Mouse (Mus musculus) MEL (cell line): ENCODE measurements around the gene Jmjd1c. TPM values are rescaled to one million over a fixed set of nuclear protein-coding genes. Genes with fewer than 3 reads are reported as not detected.

Experiments used
- DNase-seq: peaks from one replicate; pipeline ENCODE4 v3.0.0; 2011; ENCODE audit warnings: low read depth, low spot score
- H3K27ac ChIP-seq: 2 replicates; pipeline ENCODE4 v1.5.1; 2012; ENCODE audit warnings: low read depth, mild to moderate bottlenecking, control low read depth, low read length, moderate library complexity; ENCODE audit not compliant: control insufficient read depth
- H3K27me3 ChIP-seq, 2 experiments: fragments of 150-350 bp in 1 of 2; sonication (generic) in 1 of 2; 2 replicates each; pipeline ENCODE4 v1.6.1; 2012; ENCODE audit warnings: low read length in 2 of 2, mild to moderate bottlenecking in 2 of 2, improper control_type of control experiment in 1 of 2, moderate library complexity in 1 of 2; ENCODE audit not compliant: insufficient read depth in 2 of 2, control insufficient read depth in 1 of 2
- H3K36me3 ChIP-seq, 2 experiments: 2 replicates each; pipeline ENCODE4 v1.6.1; 2012 to 2014; ENCODE audit warnings: low read length in 2 of 2, improper control_type of control experiment in 1 of 2, inconsistent platforms in 1 of 2, mild to moderate bottlenecking in 1 of 2; ENCODE audit not compliant: insufficient read depth in 2 of 2, control insufficient read depth in 1 of 2
- H3K4me1 ChIP-seq, 2 experiments: fragments of 150-350 bp in 1 of 2; sonication (generic) in 1 of 2; 2 replicates each; pipeline ENCODE4 v1.6.1; 2012; ENCODE audit warnings: low read length in 2 of 2, improper control_type of control experiment in 1 of 2, mild to moderate bottlenecking in 1 of 2; ENCODE audit not compliant: insufficient read depth in 2 of 2, control insufficient read depth in 1 of 2
- H3K4me3 ChIP-seq, 2 experiments: fragments of 150-350 bp in 1 of 2; sonication (generic) in 1 of 2; 2 replicates each; pipeline ENCODE4 v1.5.1; 2012; ENCODE audit warnings: low read depth in 2 of 2, low read length in 2 of 2, mild to moderate bottlenecking in 2 of 2, moderate library complexity in 2 of 2, control low read depth in 1 of 2, improper control_type of control experiment in 1 of 2; ENCODE audit not compliant: control insufficient read depth in 1 of 2, insufficient read depth in 1 of 2
- H3K79me2 ChIP-seq: 2 replicates; pipeline ENCODE4 v1.6.1; 2012; ENCODE audit warnings: mild to moderate bottlenecking, low read length, moderate library complexity; ENCODE audit not compliant: control insufficient read depth, poor library complexity, insufficient read depth
- H3K9ac ChIP-seq: 2 replicates; pipeline ENCODE4 v1.6.1; 2012; ENCODE audit warnings: low read depth, mild to moderate bottlenecking, control low read depth, low read length, moderate library complexity; ENCODE audit not compliant: control insufficient read depth, poor library complexity, severe bottlenecking
- H3K9me3 ChIP-seq: fragments of 150-350 bp; sonication (generic); replicated peaks from 2 replicates; pipeline ENCODE4 v1.6.1; 2012; ENCODE audit warnings: mild to moderate bottlenecking, low read length, improper control_type of control experiment, moderate library complexity; ENCODE audit not compliant: insufficient read depth
- BHLHE40 ChIP-seq: IDR thresholded peaks from 2 replicates; pipeline ENCODE4 v1.6.1; 2012; ENCODE audit warnings: low read depth, mild to moderate bottlenecking, inconsistent platforms, low read length, improper control_type of control experiment, borderline replicate concordance
- CHD1 ChIP-seq: IDR thresholded peaks from 2 replicates; pipeline ENCODE4 v1.6.1; 2012; ENCODE audit warnings: low read depth, mild to moderate bottlenecking, inconsistent platforms, low read length, improper control_type of control experiment
- CHD2 ChIP-seq: IDR thresholded peaks from 2 replicates; pipeline ENCODE4 v1.6.1; 2011; ENCODE audit warnings: low read length, improper control_type of control experiment
- CTCF ChIP-seq, 3 experiments: IDR thresholded peaks in 2 of 3; conservative IDR thresholded peaks in 1 of 3; 2 replicates each; pipeline ENCODE4 v1.5.1; 2011 to 2012; ENCODE audit warnings: low read length in 3 of 3, low read depth in 2 of 3, mild to moderate bottlenecking in 2 of 3, improper control_type of control experiment in 1 of 3, inconsistent platforms in 1 of 3, mixed read lengths in 1 of 3, moderate library complexity in 1 of 3; ENCODE audit not compliant: control insufficient read depth in 1 of 3, insufficient read depth in 1 of 3, poor library complexity in 1 of 3, severe bottlenecking in 1 of 3
- ELF1 ChIP-seq: IDR thresholded peaks from 2 replicates; pipeline ENCODE4 v1.6.1; 2014; ENCODE audit warnings: low read depth, mild to moderate bottlenecking, inconsistent platforms, low read length, improper control_type of control experiment, moderate library complexity
- GABPA ChIP-seq: IDR thresholded peaks from 2 replicates; pipeline ENCODE4 v1.6.1; 2012; ENCODE audit warnings: low read depth, mild to moderate bottlenecking, inconsistent platforms, low read length, improper control_type of control experiment, moderate library complexity
- GATA1 ChIP-seq: IDR thresholded peaks from 2 replicates; pipeline ENCODE4 v1.6.1; 2011; ENCODE audit warnings: low read depth, low read length, improper control_type of control experiment
- HCFC1 ChIP-seq: IDR thresholded peaks from 2 replicates; pipeline ENCODE4 v1.6.1; 2012; ENCODE audit warnings: low read depth, mild to moderate bottlenecking, inconsistent platforms, low read length, improper control_type of control experiment, moderate library complexity
- JUND ChIP-seq: IDR thresholded peaks from 2 replicates; pipeline ENCODE4 v1.6.1; 2011; ENCODE audit warnings: low read depth, mild to moderate bottlenecking, improper control_type of control experiment, low read length
- KAT2A ChIP-seq: conservative IDR thresholded peaks from 2 replicates; pipeline ENCODE4 v1.6.1; 2012; ENCODE audit warnings: low read depth, low read length, improper control_type of control experiment, inconsistent platforms
- MAFK ChIP-seq: IDR thresholded peaks from 2 replicates; pipeline ENCODE4 v1.6.1; 2011; ENCODE audit warnings: low read depth, mild to moderate bottlenecking, low read length, improper control_type of control experiment, borderline replicate concordance
- MAZ ChIP-seq: IDR thresholded peaks from 2 replicates; pipeline ENCODE4 v1.6.1; 2012; ENCODE audit warnings: low read depth, mild to moderate bottlenecking, inconsistent platforms, low read length, improper control_type of control experiment
- NELFE ChIP-seq: IDR thresholded peaks from 2 replicates; pipeline ENCODE4 v1.6.1; 2011; ENCODE audit warnings: low read depth, low read length, improper control_type of control experiment
- NRF1 ChIP-seq: IDR thresholded peaks from 2 replicates; pipeline ENCODE4 v1.6.1; 2014; ENCODE audit warnings: low read depth, mild to moderate bottlenecking, inconsistent platforms, low read length, improper control_type of control experiment, moderate library complexity; ENCODE audit not compliant: poor library complexity, insufficient read depth, severe bottlenecking
- POLR2AphosphoS2 ChIP-seq: IDR thresholded peaks from 2 replicates; pipeline ENCODE4 v1.6.1; 2011; ENCODE audit warnings: low read length, improper control_type of control experiment
- RAD21 ChIP-seq: IDR thresholded peaks from 2 replicates; pipeline ENCODE4 v1.6.1; 2011; ENCODE audit warnings: mild to moderate bottlenecking, low read depth, low read length, improper control_type of control experiment
- SMC3 ChIP-seq: IDR thresholded peaks from 2 replicates; pipeline ENCODE4 v1.6.1; 2011; ENCODE audit warnings: low read depth, low read length, improper control_type of control experiment
- TCF12 ChIP-seq: IDR thresholded peaks from 2 replicates; pipeline ENCODE4 v1.6.1; 2014; ENCODE audit warnings: low read depth, mild to moderate bottlenecking, inconsistent platforms, low read length, improper control_type of control experiment, moderate library complexity
- UBTF ChIP-seq: IDR thresholded peaks from 2 replicates; pipeline ENCODE4 v1.6.1; 2012; ENCODE audit warnings: low read depth, mild to moderate bottlenecking, inconsistent platforms, low read length, improper control_type of control experiment, moderate library complexity, borderline replicate concordance; ENCODE audit not compliant: insufficient read depth
- USF1 ChIP-seq: IDR thresholded peaks from 2 replicates; pipeline ENCODE4 v1.6.1; 2014; ENCODE audit warnings: low read depth, mild to moderate bottlenecking, inconsistent platforms, low read length, improper control_type of control experiment, moderate library complexity
- USF2 ChIP-seq, 2 experiments: IDR thresholded peaks; 2 replicates each; pipeline ENCODE4 v1.6.1; 2011 to 2012; ENCODE audit warnings: improper control_type of control experiment in 2 of 2, low read length in 2 of 2, borderline replicate concordance in 1 of 2, inconsistent platforms in 1 of 2, low read depth in 1 of 2, mild to moderate bottlenecking in 1 of 2; ENCODE audit not compliant: insufficient read depth in 1 of 2
- ZC3H11A ChIP-seq: IDR thresholded peaks from 2 replicates; pipeline ENCODE4 v1.6.1; 2012; ENCODE audit warnings: low read depth, mild to moderate bottlenecking, inconsistent platforms, low read length, improper control_type of control experiment
- ZKSCAN1 ChIP-seq: IDR thresholded peaks from 2 replicates; pipeline ENCODE4 v1.6.1; 2012; ENCODE audit warnings: low read depth, mild to moderate bottlenecking, inconsistent platforms, low read length, improper control_type of control experiment, moderate library complexity
- polyA plus RNA-seq, 2 experiments: library from polyadenylated mRNA; stranded (reverse) in 1 of 2; unstranded in 1 of 2; fragments of >175 nt in 1 of 2; fragments of >200 nt in 1 of 2; gene quantifications; 2 replicates each; pipeline versions ENCODE4 v1.2.1 to v1.2.4; 2012; ENCODE audit warnings: low replicate concordance in 2 of 2, low read depth in 1 of 2; ENCODE audit not compliant: insufficient read length in 2 of 2, insufficient read depth in 1 of 2, missing spikeins in 1 of 2
- total RNA-seq: library from RNA; depleted of rRNA; stranded (reverse); fragments of 300-350 nt; gene quantifications from 2 replicates; pipeline ENCODE4 v1.2.3, GENCODE M21; 2012

The Jmjd1c gene
- total and polyA plus RNA-seq, 3 experiments, result 10.6 to 62.3 (median 15.2) TPM

DNA sequence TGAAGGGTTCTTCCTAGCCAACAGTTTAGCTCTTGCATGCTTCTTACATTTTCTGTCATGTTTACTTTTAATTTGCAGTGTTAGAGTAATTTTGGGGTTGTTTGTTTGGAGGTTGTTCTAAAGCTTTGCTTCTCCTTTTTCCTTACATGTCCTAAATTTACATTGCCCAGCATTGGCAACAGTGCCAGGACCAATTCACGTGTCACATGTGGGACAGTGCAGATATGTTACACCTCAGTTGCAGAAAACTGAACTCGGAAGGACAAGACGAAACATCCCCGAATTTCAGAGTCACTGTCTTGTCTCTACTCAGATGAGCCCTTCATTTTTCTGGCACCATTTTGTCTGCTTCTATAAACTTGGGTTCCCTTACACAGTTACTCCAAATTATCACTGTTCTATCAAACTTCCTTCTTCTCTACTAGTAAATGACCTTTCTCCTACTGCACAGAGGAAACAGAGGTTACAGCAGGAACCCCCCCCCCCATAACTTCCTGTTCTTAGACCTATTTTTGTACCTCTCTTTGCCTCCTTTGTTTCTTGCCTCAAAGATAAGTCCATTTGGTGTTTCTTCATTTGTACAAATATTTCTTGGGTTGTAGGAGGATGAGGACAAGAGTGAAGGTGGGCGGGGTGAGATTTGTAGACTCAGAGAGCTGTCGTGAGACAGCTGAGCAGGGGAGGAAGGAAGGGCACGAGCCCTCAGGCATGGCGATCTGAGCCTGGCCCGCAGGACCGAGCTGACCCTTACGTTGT, 108.9 kb downstream of the Jmjd1c start (continued):
- peak; percentile 47; the same call in 1 of the 2 replicates for TF ChIP-seq TCF12
- no peak for TF ChIP-seq KAT2A
- TF ChIP-seq GATA1, result peak; percentile 69
- no peak for TF ChIP-seq ZC3H11A
- TF ChIP-seq SMC3, result no peak
- no peak for TF ChIP-seq JUND
- no peak for TF ChIP-seq MAFK
- no peak for TF ChIP-seq RAD21
- no peak for TF ChIP-seq NELFE
- TF ChIP-seq BHLHE40, result peak; percentile 16; the same call in 1 of the 2 replicates
- TF ChIP-seq MAZ, result peak; percentile 75
- TF ChIP-seq GABPA, result no peak
- no peak for TF ChIP-seq CTCF (IDR thresholded peaks at IDR 0.05 in 2 of 3, conservative IDR thresholded peaks at IDR 0.05 in 1 of 3; ENCODE audit: control insufficient read depth in 1 of 3, insufficient read depth in 1 of 3, low read depth in 2 of 3, low read length in 3 of 3, poor library complexity in 1 of 3, severe bottlenecking in 1 of 3)

DNA sequence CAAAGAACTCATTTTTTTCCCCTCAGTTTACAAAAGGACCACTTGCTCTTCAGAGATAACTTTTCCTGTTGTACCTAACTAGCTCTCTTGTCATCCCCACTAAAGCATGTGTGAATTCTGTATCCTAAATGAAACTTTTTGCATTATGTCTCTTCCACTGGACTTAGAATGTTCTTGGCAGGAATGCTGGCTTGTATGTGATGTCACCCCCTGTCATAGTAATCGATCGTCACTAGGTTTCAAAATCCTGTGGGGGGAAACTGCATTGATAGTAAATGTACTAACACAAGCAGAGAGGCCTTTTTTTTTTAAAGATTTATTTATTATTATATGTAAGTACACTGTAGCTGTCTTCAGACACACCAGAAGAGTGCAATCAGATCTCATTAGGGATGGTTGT, 112.0 kb downstream of the Jmjd1c start:
- TF ChIP-seq CHD1 (no peak), USF1 (no peak), GABPA (no peak), RAD21 (no peak), ZKSCAN1 (no peak), JUND (no peak), CHD2 (no peak), HCFC1 (no peak), USF2 (IDR thresholded peaks at IDR 0.05; ENCODE audit: borderline replicate concordance in 1 of 2, insufficient read depth in 1 of 2, low read depth in 1 of 2, low read length in 2 of 2) (no peak), POLR2AphosphoS2 (no peak), MAZ (no peak), ELF1 (no peak), UBTF (no peak), NRF1 (no peak), CTCF (IDR thresholded peaks at IDR 0.05 in 2 of 3, conservative IDR thresholded peaks at IDR 0.05 in 1 of 3; ENCODE audit: control insufficient read depth in 1 of 3, insufficient read depth in 1 of 3, low read depth in 2 of 3, low read length in 3 of 3, poor library complexity in 1 of 3, severe bottlenecking in 1 of 3) (no peak), KAT2A (no peak), TCF12 (no peak)
- no peaks in the 10 kb centered on the region for H3K9me3 ChIP-seq
- peaks cover 50% of the 10 kb centered on the region for H3K79me2 ChIP-seq
- H3K27ac ChIP-seq, result no peak overlapping the region
- DNase-seq, result no peak
- no peak overlapping the region for H3K4me3 ChIP-seq
- no peaks in the 10 kb centered on the region for H3K27me3 ChIP-seq
- H3K4me1 ChIP-seq, result peaks cover 18 to 19% of the 10 kb centered on the region in 2 experiments
- H3K36me3 ChIP-seq, result peaks cover 0 to 35% of the 10 kb centered on the region in 2 experiments; a peak in 3 of 4 replicates
- H3K9ac ChIP-seq, result no peak overlapping the region
